Mouse (Mus musculus): ENCODE measurements at regions not wholly inside any gene's neighbourhood (a gene's known extent, or its start where the extent isn't known, plus 50 kb on each side); places are given as distances from the start of the nearest gene placed in this dataset.

- no peak overlapping the region for H3K9ac ChIP-seq
- no peaks in the 10 kb centered on the region for H3K27me3 ChIP-seq (ENCODE audit: insufficient read depth, low read length)
- H3K4me1 ChIP-seq (ENCODE audit: insufficient read depth), result no peaks in the 10 kb centered on the region
- TF ChIP-seq CTCF (IDR thresholded peaks at IDR 0.05; ENCODE audit: low read depth), result no peak
- H3K4me3 ChIP-seq (ENCODE audit: low read depth, low read length), result no peak overlapping the region
- no peaks in the 10 kb centered on the region for H3K36me3 ChIP-seq (ENCODE audit: insufficient read depth)
- DNase-seq (no peak), ATAC-seq (no peak)
- H3K4me2 ChIP-seq (ENCODE audit: low read depth), result no peak overlapping the region
- no peaks in the 10 kb centered on the region for H3K9me3 ChIP-seq (ENCODE audit: low read length)
- 90% methylated on average over 5 of the region's 5 CpGs for WGBS
- no peak overlapping the region for H3K27ac ChIP-seq (ENCODE audit: low read depth, low read length)
These were observed 330.6 kb downstream of the Gm11361 start for GRCm38 (mm10) chr13:28587977-28588376.

- H3K9ac ChIP-seq, result no peak overlapping the region
- no peaks in the 10 kb centered on the region for H3K27me3 ChIP-seq (ENCODE audit: insufficient read depth, low read length)
- peak; percentile 56 for DNase-seq
- H3K27ac ChIP-seq (ENCODE audit: low read depth, low read length), result peak overlapping the region; percentile 50; the same call in 1 of the 2 replicates
- no peaks in the 10 kb centered on the region for H3K36me3 ChIP-seq (ENCODE audit: insufficient read depth)
- WGBS, result 63% methylated on average over 7 of the region's 7 CpGs
- H3K4me2 ChIP-seq (ENCODE audit: low read depth), result no peak overlapping the region
- no peak overlapping the region for H3K4me3 ChIP-seq (ENCODE audit: low read depth, low read length)
- ATAC-seq, result peak; percentile 79
- H3K4me1 ChIP-seq (ENCODE audit: insufficient read depth), result no peaks in the 10 kb centered on the region
- TF ChIP-seq CTCF (IDR thresholded peaks at IDR 0.05; ENCODE audit: low read depth), result no peak
- H3K9me3 ChIP-seq (ENCODE audit: low read length), result no peaks in the 10 kb centered on the region
These were observed 329.4 kb downstream of the Gm11361 start for GRCm38 (mm10) chr13:28586693-28587092.

- no peaks in the 10 kb centered on the region for H3K27me3 ChIP-seq (ENCODE audit: insufficient read depth, low read length)
- DNase-seq (no peak), ATAC-seq (peak; percentile 59)
- no peaks in the 10 kb centered on the region for H3K9me3 ChIP-seq (ENCODE audit: low read length)
- 75% methylated on average over 2 of the region's 2 CpGs for WGBS
- no peak overlapping the region for H3K9ac ChIP-seq
- no peak overlapping the region for H3K4me3 ChIP-seq (ENCODE audit: low read depth, low read length)
- TF ChIP-seq CTCF (IDR thresholded peaks at IDR 0.05; ENCODE audit: low read depth), result no peak
- no peaks in the 10 kb centered on the region for H3K36me3 ChIP-seq (ENCODE audit: insufficient read depth)
- H3K4me2 ChIP-seq (ENCODE audit: low read depth), result no peak overlapping the region
- H3K4me1 ChIP-seq (ENCODE audit: insufficient read depth), result no peaks in the 10 kb centered on the region
- no peak overlapping the region for H3K27ac ChIP-seq (ENCODE audit: low read depth, low read length)
These were observed 328.8 kb downstream of the Gm11361 start for GRCm38 (mm10) chr13:28586140-28586539.

GRCm38 (mm10) chr13:28583617-28584016 lies 326.3 kb downstream of the Gm11361 start:
- H3K4me1 ChIP-seq (ENCODE audit: insufficient read depth), result no peaks in the 10 kb centered on the region
- 74% methylated on average over 5 of the region's 5 CpGs for WGBS

GRCm38 (mm10) chr13:28575202-28575851 lies 318.0 kb downstream of the Gm11361 start:
- TF ChIP-seq CTCF (IDR thresholded peaks at IDR 0.05; ENCODE audit: low read depth), result no peak
- ATAC-seq, result no peak
- Histone ChIP-seq H3K9me3 (ENCODE audit: low read length) (no peaks in the 10 kb centered on the region), H3K4me2 (ENCODE audit: low read depth) (no peak overlapping the region), H3K27me3 (ENCODE audit: insufficient read depth, low read length) (no peaks in the 10 kb centered on the region), H3K4me1 (ENCODE audit: insufficient read depth) (no peaks in the 10 kb centered on the region), H3K36me3 (ENCODE audit: insufficient read depth) (no peaks in the 10 kb centered on the region), H3K4me3 (ENCODE audit: low read depth, low read length) (no peak overlapping the region), H3K9ac (no peak overlapping the region), H3K27ac (ENCODE audit: low read depth, low read length) (no peak overlapping the region)
- DNase-seq, result no peak
- 75% methylated on average over 9 of the region's 9 CpGs for WGBS

More at GRCm38 (mm10) chr13:28583617-28584016, 326.3 kb downstream of the Gm11361 start:
- H3K4me2 ChIP-seq (ENCODE audit: low read depth), result no peak overlapping the region
- TF ChIP-seq CTCF (IDR thresholded peaks at IDR 0.05; ENCODE audit: low read depth), result no peak
- no peak overlapping the region for H3K27ac ChIP-seq (ENCODE audit: low read depth, low read length)
- no peak for ATAC-seq
- H3K36me3 ChIP-seq (ENCODE audit: insufficient read depth), result no peaks in the 10 kb centered on the region
- no peak overlapping the region for H3K4me3 ChIP-seq (ENCODE audit: low read depth, low read length)
- H3K9me3 ChIP-seq (ENCODE audit: low read length), result no peaks in the 10 kb centered on the region
- no peak for DNase-seq
- H3K9ac ChIP-seq, result no peak overlapping the region
- no peaks in the 10 kb centered on the region for H3K27me3 ChIP-seq (ENCODE audit: insufficient read depth, low read length)

GRCm38 (mm10) chr13:28573364-28573763 lies 316.0 kb downstream of the Gm11361 start:
- Histone ChIP-seq H3K9me3 (ENCODE audit: low read length) (no peaks in the 10 kb centered on the region), H3K4me1 (ENCODE audit: insufficient read depth) (no peaks in the 10 kb centered on the region), H3K27ac (ENCODE audit: low read depth, low read length) (no peak overlapping the region), H3K4me2 (ENCODE audit: low read depth) (no peak overlapping the region), H3K9ac (no peak overlapping the region), H3K27me3 (ENCODE audit: insufficient read depth, low read length) (no peaks in the 10 kb centered on the region), H3K4me3 (ENCODE audit: low read depth, low read length) (no peak overlapping the region), H3K36me3 (ENCODE audit: insufficient read depth) (no peaks in the 10 kb centered on the region)
- DNase-seq, result no peak
- TF ChIP-seq CTCF (IDR thresholded peaks at IDR 0.05; ENCODE audit: low read depth), result no peak
- WGBS, result 100% methylated on average over 1 of the region's 1 CpGs
- no peak for ATAC-seq

- ATAC-seq (no peak), DNase-seq (no peak)
- H3K4me2 ChIP-seq (ENCODE audit: low read depth), result no peak overlapping the region
- TF ChIP-seq CTCF (IDR thresholded peaks at IDR 0.05; ENCODE audit: low read depth), result no peak
- H3K27me3 ChIP-seq (ENCODE audit: insufficient read depth, low read length), result no peaks in the 10 kb centered on the region
- H3K9ac ChIP-seq, result no peak overlapping the region
- no peak overlapping the region for H3K27ac ChIP-seq (ENCODE audit: low read depth, low read length)
- no peaks in the 10 kb centered on the region for H3K36me3 ChIP-seq (ENCODE audit: insufficient read depth)
- 89% methylated on average over 1 of the region's 1 CpGs for WGBS
- H3K4me1 ChIP-seq (ENCODE audit: insufficient read depth), result no peaks in the 10 kb centered on the region
- no peaks in the 10 kb centered on the region for H3K9me3 ChIP-seq (ENCODE audit: low read length)
- H3K4me3 ChIP-seq (ENCODE audit: low read depth, low read length), result no peak overlapping the region
These were observed 315.1 kb downstream of the Gm11361 start for GRCm38 (mm10) chr13:28572448-28572847.
